Mouse (Mus musculus) liver, adult 2 months (tissue): Measurements from ENCODE around the gene Racgap1.

ENCODE experiments used
- CTCF ChIP-seq: fragments of 200-500 bp; IDR thresholded peaks from 2 replicates; pipeline ENCODE4 v1.5.1; 2011; ENCODE audit warnings: low read depth, low read length, control low read depth
- POLR2A ChIP-seq: fragments of 200-500 bp; IDR thresholded peaks from 2 replicates; pipeline ENCODE4 v1.6.1; 2011; ENCODE audit warnings: low read length, control low read depth; ENCODE audit not compliant: insufficient read depth; ENCODE audit errors: extremely low read depth

GRCm38 (mm10) chr15:99690924-99691323 is 39.5 kb upstream of the Racgap1 start:
- TF ChIP-seq CTCF = no peak
- TF ChIP-seq POLR2A = no peak
